In the genomic region with DNA sequence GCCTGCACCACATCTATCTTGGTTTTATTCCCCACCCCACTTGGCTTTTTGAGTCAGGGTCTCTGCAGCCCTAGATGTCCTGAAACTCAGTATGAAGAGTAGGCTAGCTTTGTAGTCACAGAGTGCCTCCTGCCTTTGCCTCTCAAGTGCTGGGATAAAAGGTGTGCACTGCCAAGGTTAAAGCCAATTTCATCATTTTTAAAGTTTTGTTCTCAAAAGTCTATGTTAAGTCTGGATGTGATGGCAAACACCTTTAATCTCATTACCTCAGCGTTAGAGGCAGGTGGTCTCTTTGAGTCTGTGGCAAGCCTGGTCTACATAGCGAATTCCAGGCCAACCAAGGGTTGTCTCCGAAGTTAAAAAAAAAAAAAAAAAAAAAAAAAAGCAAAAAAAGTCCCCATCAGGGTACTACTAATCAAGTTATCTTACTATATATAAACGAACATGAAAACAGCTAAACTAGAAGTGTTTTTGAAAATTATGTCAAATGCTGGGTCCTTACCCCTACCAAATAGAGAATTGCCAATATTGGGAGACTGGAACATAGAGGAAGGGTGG, we compare ENCODE assay signal across 8 mouse cellular contexts. TPM values are rescaled to one million over a fixed set of nuclear protein-coding genes. Genes with fewer than 3 reads are reported as not detected.
A peak's percentile ranks its signal among the peaks of the same experiment; 100 is the strongest.
DNase-seq lines count a peak whose midpoint lies in the region; ATAC-seq and TF ChIP-seq lines count a peak whose summit lies in the region.
"Had no signal": no experiment of that assay in that cellular context is flagged by ENCODE, and none has a peak within 500 bp of the region (broad histone marks: within the 10 kb centered on the region; RNA-seq: fewer than 3 reads in every experiment).

No protein-coding gene starts in this region.

- H3K4me1 ChIP-seq in lung, postnatal 0 days (ENCODE audit: insufficient read depth, low read depth, low read length) = peaks cover 8% of the 10 kb centered on the region; the same call in 1 of the 2 replicates
- H3K4me1 ChIP-seq in forebrain, embryonic 11.5 days (replicated peaks; ENCODE audit: control insufficient read depth, insufficient read depth, low read length) = peaks cover 4% of the 10 kb centered on the region; the same call in 1 of the 2 replicates
- peaks cover 18% of the 10 kb centered on the region for H3K4me1 ChIP-seq in limb, embryonic 13.5 days
- peaks cover 7% of the 10 kb centered on the region for H3K4me1 ChIP-seq in stomach, embryonic 16.5 days (ENCODE audit: control insufficient read depth, insufficient read depth, low read length)

- H3K27me3 ChIP-seq in lung, postnatal 0 days (replicated peaks; ENCODE audit: insufficient read depth, low read length) = no peaks in the 10 kb centered on the region
- no peaks in the 10 kb centered on the region for H3K27me3 ChIP-seq in forebrain, embryonic 11.5 days (ENCODE audit: control insufficient read depth, insufficient read depth, low read length)
- H3K27me3 ChIP-seq in limb, embryonic 13.5 days = no peaks in the 10 kb centered on the region
- no peaks in the 10 kb centered on the region for H3K27me3 ChIP-seq in stomach, embryonic 16.5 days (ENCODE audit: control insufficient read depth, insufficient read depth, low read length)

- no peak for TF ChIP-seq CTCF in lung, postnatal 0 days (IDR thresholded peaks at IDR 0.05)

- peak overlapping the region; percentile 81 for H3K4me2 ChIP-seq in lung, postnatal 0 days (replicated peaks; ENCODE audit: low read depth, low read length)
- peak overlapping the region; percentile 80 for H3K4me2 ChIP-seq in forebrain, embryonic 11.5 days (ENCODE audit: low read depth, low read length, severe bottlenecking)
- H3K4me2 ChIP-seq in limb, embryonic 13.5 days (replicated peaks) = peak overlapping the region; percentile 83
- H3K4me2 ChIP-seq in stomach, embryonic 16.5 days (ENCODE audit: low read depth, low read length) = peak overlapping the region; percentile 83

- peak overlapping the region; percentile 96 for H3K27ac ChIP-seq in lung, postnatal 0 days (ENCODE audit: low read length)
- H3K27ac ChIP-seq in forebrain, embryonic 11.5 days (ENCODE audit: low read depth, low read length) = no peak overlapping the region
- no peak overlapping the region for H3K27ac ChIP-seq in limb, embryonic 13.5 days
- no peak overlapping the region; the same call in 1 of the 2 replicates for H3K27ac ChIP-seq in stomach, embryonic 16.5 days (ENCODE audit: low read length)

- DNase-seq in lung, postnatal 0 days (ENCODE audit: low spot score) = no peak
- DNase-seq in lung, adult 18-20 months = no peak
- DNase-seq in forebrain, embryonic 11.5 days (ENCODE audit: low spot score) = no peak
- DNase-seq in adrenal gland, adult (ENCODE audit: inconsistent age in 2 of 2, low spot score in 1 of 2) = no peak
- no peak for DNase-seq in urinary bladder, postnatal 36 days (ENCODE audit: low spot score in 2 of 2)
- DNase-seq: kidney, adult 8-10 months had no signal

- WGBS in lung, postnatal 0 days = 40% methylated on average over 4 of the region's 4 CpGs
- 60% methylated on average over 4 of the region's 4 CpGs for WGBS in forebrain, embryonic 11.5 days
- WGBS in limb, embryonic 13.5 days = 50% methylated on average over 4 of the region's 4 CpGs
- WGBS in stomach, embryonic 16.5 days = 43% methylated on average over 4 of the region's 4 CpGs

- TF ChIP-seq EP300 in lung, postnatal 0 days (IDR thresholded peaks at IDR 0.05) = no peak

- ATAC-seq in lung, postnatal 0 days = no peak
- ATAC-seq in forebrain, embryonic 11.5 days (replicated peaks; ENCODE audit: low FRiP score) = no peak
- ATAC-seq in limb, embryonic 13.5 days (ENCODE audit: low FRiP score, low read depth) = no peak
- no peak for ATAC-seq in stomach, embryonic 16.5 days (ENCODE audit: insufficient read depth, low FRiP score)

- peak overlapping the region; percentile 89 for H3K4me3 ChIP-seq in lung, postnatal 0 days (ENCODE audit: low read depth, low read length)
- H3K4me3 ChIP-seq in forebrain, embryonic 11.5 days (ENCODE audit: low read depth, low read length) = peak overlapping the region; percentile 88
- H3K4me3 ChIP-seq in limb, embryonic 13.5 days = peak overlapping the region; percentile 89
- peak overlapping the region; percentile 90 for H3K4me3 ChIP-seq in stomach, embryonic 16.5 days (replicated peaks; ENCODE audit: low read length)

- no peaks in the 10 kb centered on the region for H3K9me3 ChIP-seq in lung, postnatal 0 days (ENCODE audit: low read length)
- no peaks in the 10 kb centered on the region for H3K9me3 ChIP-seq in forebrain, embryonic 11.5 days (ENCODE audit: control insufficient read depth, low read length)
- H3K9me3 ChIP-seq in limb, embryonic 13.5 days = no peaks in the 10 kb centered on the region
- no peaks in the 10 kb centered on the region for H3K9me3 ChIP-seq in stomach, embryonic 16.5 days (replicated peaks; ENCODE audit: control insufficient read depth, low read length)

- no peaks in the 10 kb centered on the region for H3K36me3 ChIP-seq in lung, postnatal 0 days (ENCODE audit: insufficient read depth, low read length)
- no peaks in the 10 kb centered on the region for H3K36me3 ChIP-seq in forebrain, embryonic 11.5 days (ENCODE audit: control insufficient read depth, insufficient read depth, low read length)
- peaks cover 7% of the 10 kb centered on the region; the same call in 1 of the 2 replicates for H3K36me3 ChIP-seq in limb, embryonic 13.5 days
- H3K36me3 ChIP-seq in stomach, embryonic 16.5 days (ENCODE audit: control insufficient read depth, insufficient read depth, low read length) = no peaks in the 10 kb centered on the region

- peak overlapping the region; percentile 82 for H3K9ac ChIP-seq in lung, postnatal 0 days (replicated peaks; ENCODE audit: low read depth)
- peak overlapping the region; percentile 82 for H3K9ac ChIP-seq in forebrain, embryonic 11.5 days (ENCODE audit: low read length)
- H3K9ac ChIP-seq in limb, embryonic 13.5 days = peak overlapping the region; percentile 87
- H3K9ac ChIP-seq in stomach, embryonic 16.5 days (ENCODE audit: low read length) = peak overlapping the region; percentile 93

RNA-seq across cellular contexts. Expression of gene Nup98, which starts 1.1 kb away (rescaled TPM):
- polyA plus RNA-seq in lung, postnatal 0 days (2015; fragmentation: Nextera tagmentation; extraction: Ambion mirVana) = 15.5 and 17.0 TPM in 2 replicates
- 46.3 and 50.0 TPM in 2 replicates for polyA plus RNA-seq in forebrain, embryonic 11.5 days (2014; fragmentation: Nextera tagmentation; extraction: Ambion mirVana)
- polyA plus RNA-seq in limb, embryonic 13.5 days (2015; fragmentation: Nextera tagmentation; extraction: Ambion mirVana) = 38.2 and 42.9 TPM in 2 replicates
- 34.5 and 35.0 TPM in 2 replicates for polyA plus RNA-seq in stomach, embryonic 16.5 days (2015; fragmentation: Nextera tagmentation; extraction: Ambion mirVana)

RNA-seq across cellular contexts. Expression of gene Pgap2, which starts 1.1 kb away (rescaled TPM):
- 109 and 137 TPM in 2 replicates for polyA plus RNA-seq in lung, postnatal 0 days (2015; fragmentation: Nextera tagmentation; extraction: Ambion mirVana)
- polyA plus RNA-seq in forebrain, embryonic 11.5 days (2014; fragmentation: Nextera tagmentation; extraction: Ambion mirVana) = 54.5 and 58.8 TPM in 2 replicates
- 82.3 and 88.6 TPM in 2 replicates for polyA plus RNA-seq in limb, embryonic 13.5 days (2015; fragmentation: Nextera tagmentation; extraction: Ambion mirVana)
- polyA plus RNA-seq in stomach, embryonic 16.5 days (2015; fragmentation: Nextera tagmentation; extraction: Ambion mirVana) = 109 and 126 TPM in 2 replicates

RNA-seq across cellular contexts. Expression of gene Rhog, which starts 47.0 kb away (rescaled TPM):
- polyA plus RNA-seq in lung, postnatal 0 days (2015; fragmentation: Nextera tagmentation; extraction: Ambion mirVana) = 133 and 141 TPM in 2 replicates
- 32.2 and 37.2 TPM in 2 replicates for polyA plus RNA-seq in forebrain, embryonic 11.5 days (2014; fragmentation: Nextera tagmentation; extraction: Ambion mirVana)
- polyA plus RNA-seq in limb, embryonic 13.5 days (2015; fragmentation: Nextera tagmentation; extraction: Ambion mirVana) = 56.7 and 57.8 TPM in 2 replicates
- polyA plus RNA-seq in stomach, embryonic 16.5 days (2015; fragmentation: Nextera tagmentation; extraction: Ambion mirVana) = 62.0 and 68.0 TPM in 2 replicates

RNA-seq across cellular contexts. Expression of gene Stim1, which starts 58.7 kb away (rescaled TPM):
- 18.6 and 19.1 TPM in 2 replicates for polyA plus RNA-seq in lung, postnatal 0 days (2015; fragmentation: Nextera tagmentation; extraction: Ambion mirVana)
- 12.3 and 14.3 TPM in 2 replicates for polyA plus RNA-seq in forebrain, embryonic 11.5 days (2014; fragmentation: Nextera tagmentation; extraction: Ambion mirVana)
- 23.7 and 25.2 TPM in 2 replicates for polyA plus RNA-seq in limb, embryonic 13.5 days (2015; fragmentation: Nextera tagmentation; extraction: Ambion mirVana)
- polyA plus RNA-seq in stomach, embryonic 16.5 days (2015; fragmentation: Nextera tagmentation; extraction: Ambion mirVana) = 33.7 and 36.1 TPM in 2 replicates
